Mouse (Mus musculus): ENCODE data around the gene Gapdh. TPM values are rescaled to one million over a fixed set of nuclear protein-coding genes. Genes with fewer than 3 reads are reported as not detected.

Gene Gapdh
- polyA plus RNA-seq, 1 experiment from 2014 or later: 1,787 TPM

GRCm38 (mm10) chr6:125195541-125196075 lies 29.3 kb upstream of the Gapdh start:
- no peak overlapping the region for H3K9ac ChIP-seq (ENCODE audit: low read length)
- no peaks in the 10 kb centered on the region for H3K27me3 ChIP-seq (ENCODE audit: control insufficient read depth, insufficient read depth, low read length)
- no peak overlapping the region for H3K27ac ChIP-seq (ENCODE audit: low read length)
- H3K4me3 ChIP-seq (replicated peaks; ENCODE audit: low read length): no peak overlapping the region
- WGBS: 35% methylated on average over 1 of the region's 1 CpGs
- H3K4me2 ChIP-seq (ENCODE audit: low read depth, low read length): no peak overlapping the region
- H3K36me3 ChIP-seq (ENCODE audit: control insufficient read depth, insufficient read depth, low read length): peaks cover 9% of the 10 kb centered on the region; the same call in 1 of the 2 replicates
- H3K9me3 ChIP-seq (replicated peaks; ENCODE audit: control insufficient read depth, low read length): no peaks in the 10 kb centered on the region
- no peak for ATAC-seq (ENCODE audit: insufficient read depth, low FRiP score)
- H3K4me1 ChIP-seq (ENCODE audit: control insufficient read depth, insufficient read depth, low read length): peaks cover 12% of the 10 kb centered on the region

GRCm38 (mm10) chr6:125193390-125193789 lies 27.1 kb upstream of the Gapdh start:
- 55% methylated on average over 7 of the region's 7 CpGs for WGBS
- no peak overlapping the region for H3K27ac ChIP-seq (ENCODE audit: low read length)
- H3K36me3 ChIP-seq (ENCODE audit: control insufficient read depth, insufficient read depth, low read length): peaks cover 10% of the 10 kb centered on the region; the same call in 1 of the 2 replicates
- no peaks in the 10 kb centered on the region for H3K9me3 ChIP-seq (replicated peaks; ENCODE audit: control insufficient read depth, low read length)
- H3K9ac ChIP-seq (ENCODE audit: low read length): no peak overlapping the region
- H3K4me2 ChIP-seq (ENCODE audit: low read depth, low read length): peak overlapping the region; percentile 74; the same call in 1 of the 2 replicates
- no peaks in the 10 kb centered on the region for H3K27me3 ChIP-seq (ENCODE audit: control insufficient read depth, insufficient read depth, low read length)
- peaks cover 15% of the 10 kb centered on the region for H3K4me1 ChIP-seq (ENCODE audit: control insufficient read depth, insufficient read depth, low read length)
- no peak overlapping the region for H3K4me3 ChIP-seq (replicated peaks; ENCODE audit: low read length)
- ATAC-seq (ENCODE audit: insufficient read depth, low FRiP score): no peak

GRCm38 (mm10) chr6:125192841-125193240 lies 26.6 kb upstream of the Gapdh start:
- H3K9me3 ChIP-seq (replicated peaks; ENCODE audit: control insufficient read depth, low read length): no peaks in the 10 kb centered on the region
- H3K4me2 ChIP-seq (ENCODE audit: low read depth, low read length): peak overlapping the region; percentile 74
- H3K9ac ChIP-seq (ENCODE audit: low read length): peak overlapping the region; percentile 89
- H3K4me1 ChIP-seq (ENCODE audit: control insufficient read depth, insufficient read depth, low read length): peaks cover 15% of the 10 kb centered on the region
- H3K36me3 ChIP-seq (ENCODE audit: control insufficient read depth, insufficient read depth, low read length): peaks cover 14% of the 10 kb centered on the region; the same call in 1 of the 2 replicates
- 37% methylated on average over 5 of the region's 5 CpGs for WGBS
- H3K27me3 ChIP-seq (ENCODE audit: control insufficient read depth, insufficient read depth, low read length): no peaks in the 10 kb centered on the region
- H3K27ac ChIP-seq (ENCODE audit: low read length): peak overlapping the region; percentile 100
- peak overlapping the region; percentile 91 for H3K4me3 ChIP-seq (replicated peaks; ENCODE audit: low read length)
- no peak for ATAC-seq (ENCODE audit: insufficient read depth, low FRiP score)

DNA sequence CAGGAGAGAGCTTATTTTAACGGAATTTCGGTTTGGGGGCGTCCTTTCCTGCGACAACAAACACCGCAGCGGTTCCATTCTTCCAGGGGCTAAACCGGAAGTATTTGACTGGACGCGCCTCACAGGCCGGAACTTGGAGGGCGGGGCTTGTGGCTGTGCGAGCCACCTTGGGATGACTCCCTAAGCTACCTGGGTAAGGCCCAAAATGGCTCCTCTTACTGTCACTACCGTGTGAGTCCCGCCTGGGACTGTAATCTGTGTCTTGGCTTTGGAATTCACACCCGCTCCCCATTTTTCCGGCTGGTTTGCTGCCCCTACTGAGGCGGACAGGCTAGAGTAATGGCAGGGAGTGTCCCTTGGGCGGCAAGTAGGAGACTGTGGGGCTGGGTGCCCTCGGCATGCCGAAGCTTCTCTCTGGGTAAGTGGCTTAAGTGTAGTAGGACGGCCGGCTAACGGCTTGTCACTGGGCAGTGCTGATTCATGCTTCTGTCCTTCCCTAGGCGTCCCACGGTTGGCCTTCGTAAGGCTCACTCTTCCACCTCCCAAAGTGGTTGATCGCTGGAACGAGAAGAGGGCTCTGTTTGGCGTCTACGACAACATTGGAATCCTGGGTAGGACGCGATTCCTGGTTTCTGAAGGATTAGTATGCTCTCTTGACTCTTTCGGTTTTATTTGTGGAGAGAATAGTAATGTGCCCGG lies 25.9 kb upstream of the Gapdh start:
- ATAC-seq (ENCODE audit: insufficient read depth, low FRiP score): peak; percentile 95
- Histone ChIP-seq H3K4me3 (replicated peaks; ENCODE audit: low read length) (peak overlapping the region; percentile 91), H3K36me3 (ENCODE audit: control insufficient read depth, insufficient read depth, low read length) (peaks cover 14% of the 10 kb centered on the region; the same call in 1 of the 2 replicates), H3K27me3 (ENCODE audit: control insufficient read depth, insufficient read depth, low read length) (no peaks in the 10 kb centered on the region), H3K4me2 (ENCODE audit: low read depth, low read length) (peak overlapping the region; percentile 74), H3K27ac (ENCODE audit: low read length) (peak overlapping the region; percentile 100), H3K9ac (ENCODE audit: low read length) (peak overlapping the region; percentile 89), H3K4me1 (ENCODE audit: control insufficient read depth, insufficient read depth, low read length) (peaks cover 15% of the 10 kb centered on the region), H3K9me3 (replicated peaks; ENCODE audit: control insufficient read depth, low read length) (no peaks in the 10 kb centered on the region)
- WGBS: under 1% methylated on average over 34 of the region's 34 CpGs

DNA sequence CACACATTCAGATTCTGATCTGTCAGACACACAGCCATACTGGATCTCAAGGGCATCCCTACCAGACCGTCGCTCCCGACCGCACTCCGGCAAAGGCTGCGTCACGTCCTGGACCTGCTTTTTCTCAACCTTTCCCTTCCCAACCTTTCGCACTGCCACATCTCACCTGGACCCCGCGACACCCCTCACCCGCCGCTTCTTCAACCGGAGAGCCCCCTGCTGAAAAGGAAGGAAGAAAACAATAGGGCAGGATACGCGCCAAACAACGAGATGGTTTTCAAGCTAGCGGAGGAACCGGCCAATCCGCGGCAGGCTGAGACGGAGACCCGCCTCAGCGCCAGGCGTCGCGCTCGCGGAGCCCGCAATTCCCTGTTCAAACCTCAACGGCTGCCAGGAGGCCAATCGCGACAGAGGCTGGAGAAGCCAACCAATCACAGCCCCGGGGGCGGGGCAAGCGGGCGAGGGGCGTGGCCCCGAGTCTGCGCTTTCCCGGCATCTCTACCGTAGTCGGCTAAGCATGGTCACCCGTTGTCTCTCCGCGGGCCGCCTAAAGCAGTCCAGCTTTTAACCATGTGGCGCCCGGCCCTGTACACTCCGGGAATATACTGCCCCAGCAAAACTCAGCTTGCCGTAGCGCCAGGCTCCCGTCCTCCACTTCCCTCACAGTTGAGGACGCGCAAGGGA lies 25.2 kb upstream of the Gapdh start, which contains the start of the genes Ncapd2 and Mrpl51:
TSS of gene Ncapd2 (minus strand) at position 370 of the 684 bp plus-strand sequence.
TSS of gene Mrpl51 (plus strand) at position 470 of the 684 bp plus-strand sequence.
- ATAC-seq (ENCODE audit: insufficient read depth, low FRiP score): peak; percentile 97
- peaks cover 14% of the 10 kb centered on the region; the same call in 1 of the 2 replicates for H3K36me3 ChIP-seq (ENCODE audit: control insufficient read depth, insufficient read depth, low read length)
- peaks cover 15% of the 10 kb centered on the region for H3K4me1 ChIP-seq (ENCODE audit: control insufficient read depth, insufficient read depth, low read length)
- H3K4me2 ChIP-seq (ENCODE audit: low read depth, low read length): peak within 1 kb of the TSS; percentile 74
- H3K9me3 ChIP-seq (replicated peaks; ENCODE audit: control insufficient read depth, low read length): no peaks in the 10 kb centered on the region
- peak within 1 kb of the TSS; percentile 91 for H3K4me3 ChIP-seq (replicated peaks; ENCODE audit: low read length)
- H3K27ac ChIP-seq (ENCODE audit: low read length): peak within 1 kb of the TSS; percentile 100
- under 1% methylated on average over 54 of the region's 54 CpGs for WGBS
- peak within 1 kb of the TSS; percentile 89 for H3K9ac ChIP-seq (ENCODE audit: low read length)
- no peaks in the 10 kb centered on the region for H3K27me3 ChIP-seq (ENCODE audit: control insufficient read depth, insufficient read depth, low read length)

DNA sequence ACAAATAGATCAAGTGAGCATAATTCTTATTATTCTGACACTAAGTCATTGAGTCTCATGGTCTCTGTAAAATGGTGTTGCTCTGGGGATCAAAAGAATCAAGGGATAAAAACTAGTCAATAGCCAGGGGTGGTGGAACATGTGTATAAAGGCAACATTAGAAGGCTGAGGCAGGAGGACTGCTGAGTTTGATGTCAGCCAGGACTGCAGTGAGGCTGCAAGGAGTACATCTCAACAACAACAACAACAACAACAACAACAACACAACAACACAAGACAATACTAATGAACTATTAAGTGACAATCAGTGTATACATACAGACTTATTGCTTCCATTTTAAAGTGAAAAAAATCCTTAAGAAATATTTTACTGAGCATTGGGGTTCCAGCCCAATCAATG lies 24.5 kb upstream of the Gapdh start:
- Histone ChIP-seq H3K4me3 (replicated peaks; ENCODE audit: low read length) (peak overlapping the region; percentile 91), H3K9ac (ENCODE audit: low read length) (peak overlapping the region; percentile 84), H3K27me3 (ENCODE audit: control insufficient read depth, insufficient read depth, low read length) (no peaks in the 10 kb centered on the region), H3K36me3 (ENCODE audit: control insufficient read depth, insufficient read depth, low read length) (peaks cover 19% of the 10 kb centered on the region), H3K4me2 (ENCODE audit: low read depth, low read length) (peak overlapping the region; percentile 63), H3K9me3 (replicated peaks; ENCODE audit: control insufficient read depth, low read length) (no peaks in the 10 kb centered on the region), H3K4me1 (ENCODE audit: control insufficient read depth, insufficient read depth, low read length) (peaks cover 15% of the 10 kb centered on the region), H3K27ac (ENCODE audit: low read length) (peak overlapping the region; percentile 86)
- no peak for ATAC-seq (ENCODE audit: insufficient read depth, low FRiP score)

- no peak for ATAC-seq (ENCODE audit: insufficient read depth, low FRiP score)
- 92% methylated on average over 10 of the region's 10 CpGs for WGBS
- H3K36me3 ChIP-seq (ENCODE audit: control insufficient read depth, insufficient read depth, low read length): peaks cover 35% of the 10 kb centered on the region
- no peaks in the 10 kb centered on the region for H3K9me3 ChIP-seq (replicated peaks; ENCODE audit: control insufficient read depth, low read length)
- no peak overlapping the region for H3K4me2 ChIP-seq (ENCODE audit: low read depth, low read length)
- H3K4me1 ChIP-seq (ENCODE audit: control insufficient read depth, insufficient read depth, low read length): 0 out of 2 replicates have a peak, but pooled peaks cover 5% of the 10 kb centered on the region
- H3K27ac ChIP-seq (ENCODE audit: low read length): no peak overlapping the region
- no peaks in the 10 kb centered on the region for H3K27me3 ChIP-seq (ENCODE audit: control insufficient read depth, insufficient read depth, low read length)
- H3K4me3 ChIP-seq (replicated peaks; ENCODE audit: low read length): no peak overlapping the region
- no peak overlapping the region for H3K9ac ChIP-seq (ENCODE audit: low read length)
These were observed 19.9 kb upstream of the Gapdh start for GRCm38 (mm10) chr6:125186203-125186602.

DNA sequence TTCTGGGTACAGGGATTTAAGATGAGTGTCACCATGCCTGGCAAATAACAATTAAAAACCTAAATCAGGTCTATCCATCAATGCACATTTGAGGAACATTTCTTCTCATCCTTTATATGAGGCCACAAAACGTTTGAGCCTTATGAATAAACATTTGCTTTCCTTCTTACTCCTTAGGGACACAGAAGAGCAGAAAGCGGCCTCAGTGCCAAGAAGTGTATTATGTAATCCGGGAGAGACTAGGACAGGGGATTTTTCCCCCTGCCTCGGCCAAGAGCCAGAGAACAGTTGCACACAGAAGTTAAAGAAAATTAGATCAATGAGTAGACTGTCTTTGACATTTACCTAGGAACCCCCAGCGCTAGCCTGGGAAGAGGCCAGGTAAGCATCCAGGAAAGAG lies 15.9 kb upstream of the Gapdh start:
- H3K4me3 ChIP-seq (replicated peaks; ENCODE audit: low read length): no peak overlapping the region
- H3K27me3 ChIP-seq (ENCODE audit: control insufficient read depth, insufficient read depth, low read length): no peaks in the 10 kb centered on the region
- ATAC-seq (ENCODE audit: insufficient read depth, low FRiP score): no peak
- H3K27ac ChIP-seq (ENCODE audit: low read length): no peak overlapping the region
- no peaks in the 10 kb centered on the region for H3K4me1 ChIP-seq (ENCODE audit: control insufficient read depth, insufficient read depth, low read length)
- no peaks in the 10 kb centered on the region for H3K9me3 ChIP-seq (replicated peaks; ENCODE audit: control insufficient read depth, low read length)
- H3K4me2 ChIP-seq (ENCODE audit: low read depth, low read length): no peak overlapping the region
- peaks cover 65% of the 10 kb centered on the region for H3K36me3 ChIP-seq (ENCODE audit: control insufficient read depth, insufficient read depth, low read length)
- H3K9ac ChIP-seq (ENCODE audit: low read length): no peak overlapping the region
- WGBS: 82% methylated on average over 5 of the region's 5 CpGs

- WGBS: 93% methylated on average over 7 of the region's 7 CpGs
- no peak overlapping the region for H3K27ac ChIP-seq (ENCODE audit: low read length)
- H3K9me3 ChIP-seq (replicated peaks; ENCODE audit: control insufficient read depth, low read length): no peaks in the 10 kb centered on the region
- no peak overlapping the region for H3K9ac ChIP-seq (ENCODE audit: low read length)
- no peak overlapping the region for H3K4me3 ChIP-seq (replicated peaks; ENCODE audit: low read length)
- no peak for ATAC-seq (ENCODE audit: insufficient read depth, low FRiP score)
- peaks cover 53% of the 10 kb centered on the region for H3K36me3 ChIP-seq (ENCODE audit: control insufficient read depth, insufficient read depth, low read length)
- H3K4me2 ChIP-seq (ENCODE audit: low read depth, low read length): no peak overlapping the region
- H3K4me1 ChIP-seq (ENCODE audit: control insufficient read depth, insufficient read depth, low read length): no peaks in the 10 kb centered on the region
- no peaks in the 10 kb centered on the region for H3K27me3 ChIP-seq (ENCODE audit: control insufficient read depth, insufficient read depth, low read length)
These were observed 13.3 kb upstream of the Gapdh start for GRCm38 (mm10) chr6:125179601-125180000.

All from stomach, embryonic 16.5 days (tissue).